Mouse (Mus musculus): Measurements from ENCODE around the gene Chd5.

DNA sequence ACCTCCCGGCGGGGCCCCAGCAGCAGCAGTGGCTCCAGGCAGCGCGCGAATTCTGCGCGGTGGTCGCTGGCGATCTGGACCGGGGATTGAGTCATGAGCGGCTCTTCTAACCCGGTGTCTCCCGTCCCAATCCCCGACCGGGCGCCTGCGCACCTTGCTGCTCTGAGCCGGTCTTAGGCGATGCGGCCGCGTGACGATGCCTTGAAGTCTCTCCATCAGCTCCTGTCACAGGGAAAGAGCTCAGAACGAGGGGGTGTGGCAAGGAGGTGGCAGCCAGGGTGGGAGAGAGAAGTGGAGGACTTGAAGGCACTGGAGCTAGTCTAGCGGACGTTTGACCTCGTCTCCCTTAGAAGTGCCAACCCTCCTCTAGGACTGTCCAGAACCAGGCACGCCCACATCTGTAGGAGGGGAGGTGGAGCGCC, 25.2 kb upstream of the Chd5 start:
- TF ChIP-seq CTCF (IDR thresholded peaks at IDR 0.05; ENCODE audit: borderline replicate concordance, extremely low read depth, insufficient read depth, insufficient read length) (no peak), POLR2A (IDR thresholded peaks at IDR 0.05; ENCODE audit: borderline replicate concordance, extremely low read depth, insufficient read depth, insufficient read length, poor library complexity, severe bottlenecking) (no peak)
